Mouse (Mus musculus): ENCODE data around the gene Tigit.

Tigit gene

GRCm38 (mm10) chr16:43663978-43664579 lies at the start of gene Tigit:
Tigit (minus strand) TSS chr16:43664146.
- no peak for DNase-seq

DNA sequence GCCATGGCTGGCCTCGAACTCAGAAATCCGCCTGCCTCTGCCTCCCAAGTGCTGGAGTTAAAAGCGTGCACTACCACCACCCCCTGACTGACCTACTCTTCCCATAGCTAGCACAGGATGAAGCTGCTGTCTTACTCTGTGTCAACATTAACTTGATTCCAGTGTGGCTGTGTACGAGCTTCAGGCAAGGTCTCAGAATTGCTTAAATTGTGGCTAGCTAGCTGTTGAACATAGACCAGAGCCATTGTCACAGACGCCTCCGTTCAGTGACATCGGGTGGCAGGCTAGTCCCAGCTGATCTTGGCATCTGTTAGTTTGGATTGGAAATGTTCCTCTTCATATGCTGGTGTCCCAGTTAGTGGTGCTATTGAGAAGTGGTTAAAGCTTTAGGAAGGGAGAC lies 47.4 kb upstream of the Tigit start:
- DNase-seq = no peak

GRCm38 (mm10) chr16:43710651-43711050 lies 46.7 kb upstream of the Tigit start:
- DNase-seq = no peak

GRCm38 (mm10) chr16:43710134-43710475 lies 46.2 kb upstream of the Tigit start:
- DNase-seq = no peak

- DNase-seq = no peak
These were observed 45.6 kb upstream of the Tigit start for GRCm38 (mm10) chr16:43709432-43710133.

GRCm38 (mm10) chr16:43709062-43709413 lies 45.1 kb upstream of the Tigit start:
- DNase-seq = no peak

- no peak for DNase-seq
These were observed 44.6 kb upstream of the Tigit start for GRCm38 (mm10) chr16:43708335-43709061.

GRCm38 (mm10) chr16:43701765-43702504 lies 38.0 kb upstream of the Tigit start:
- no peak for DNase-seq

- no peak for DNase-seq
These were observed 36.6 kb upstream of the Tigit start for GRCm38 (mm10) chr16:43700575-43700974.

GRCm38 (mm10) chr16:43698735-43699649 lies 35.0 kb upstream of the Tigit start:
- DNase-seq = peak in 1 of 2 experiments; percentile 20

DNA sequence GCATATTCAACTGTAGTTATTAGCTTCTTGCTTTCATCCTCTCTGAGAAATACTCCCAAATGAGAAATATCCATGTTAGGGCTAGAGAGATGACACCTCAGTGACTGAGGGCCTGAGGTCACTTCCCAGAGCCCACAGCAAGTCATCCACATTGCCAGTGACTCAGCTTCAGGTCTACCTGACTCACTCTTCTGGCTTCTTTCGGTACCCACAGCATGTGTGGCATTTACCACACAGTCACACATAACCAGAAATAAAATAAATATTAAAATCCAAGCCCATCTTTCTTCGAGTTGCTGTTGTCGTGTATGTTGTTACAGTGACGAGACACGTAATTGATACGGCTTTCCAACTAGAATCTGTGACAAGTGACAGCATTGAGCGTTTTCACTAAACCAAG lies 33.8 kb upstream of the Tigit start:
- no peak for DNase-seq

- DNase-seq = no peak
These were observed 31.9 kb upstream of the Tigit start for GRCm38 (mm10) chr16:43695852-43696251.

- no peak for DNase-seq
These were observed 30.2 kb upstream of the Tigit start for GRCm38 (mm10) chr16:43694104-43694503.

DNA sequence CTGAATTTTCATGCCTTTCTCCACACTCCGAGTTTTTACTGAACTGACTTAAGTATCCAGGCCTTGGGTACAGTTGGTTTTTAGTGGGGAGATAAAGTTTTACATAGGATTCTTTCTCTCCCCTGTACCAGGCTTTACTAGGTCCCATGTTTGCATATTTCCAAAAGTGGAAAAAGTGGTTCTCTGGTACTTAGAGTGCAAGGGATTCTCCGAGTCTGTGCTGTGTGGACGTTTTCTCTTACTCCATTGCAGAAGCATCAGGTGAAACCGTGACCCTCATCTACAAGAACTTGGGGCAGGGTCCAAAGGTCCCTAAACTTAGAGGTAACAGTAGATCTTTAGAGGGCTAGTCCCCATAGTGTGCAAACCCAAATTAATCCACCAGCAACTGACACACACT lies 28.7 kb upstream of the Tigit start:
- no peak for DNase-seq

DNA sequence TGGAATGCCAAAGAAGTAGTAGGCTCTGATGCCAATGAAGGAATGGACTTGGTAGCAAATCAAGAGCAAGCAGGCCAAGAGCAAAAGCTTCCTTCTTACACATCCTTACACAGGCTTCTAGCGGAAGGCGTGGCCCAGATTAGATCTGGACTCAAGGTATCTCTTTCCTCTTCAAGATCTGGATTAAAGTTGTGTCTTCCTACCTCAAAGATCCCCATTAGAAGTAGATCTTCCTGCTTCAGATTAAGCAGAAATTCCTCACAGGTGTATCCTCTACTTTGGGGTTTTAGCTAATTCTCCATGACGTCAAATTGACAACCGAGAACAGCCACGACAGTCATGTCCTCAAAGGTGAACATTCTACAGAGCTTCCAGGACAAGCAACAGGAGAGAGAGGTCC lies 27.8 kb upstream of the Tigit start:
- DNase-seq = no peak

GRCm38 (mm10) chr16:43690912-43691311 lies 27.0 kb upstream of the Tigit start:
- DNase-seq = no peak

DNA sequence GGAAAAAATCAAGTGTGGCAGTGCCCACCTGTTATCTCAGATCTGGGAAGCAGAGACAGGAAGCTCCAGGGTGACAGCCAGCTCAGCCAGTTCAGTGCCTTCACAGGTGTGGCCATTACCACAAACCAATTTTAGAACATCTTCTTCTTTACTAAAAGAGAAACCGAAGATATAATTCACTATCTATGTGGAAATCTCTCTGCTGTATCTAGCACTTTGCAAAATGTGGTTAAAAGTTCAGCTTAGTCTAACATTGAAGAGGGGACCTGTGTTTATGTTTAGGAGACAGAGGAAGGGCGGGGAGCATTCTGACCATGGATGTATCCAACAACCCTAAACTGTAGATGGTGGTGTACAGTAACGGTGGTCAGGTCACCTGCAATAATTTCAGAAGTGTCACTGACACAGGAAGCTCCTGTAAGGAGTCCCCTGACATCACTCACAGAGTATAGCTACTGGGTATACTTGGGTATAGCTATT lies 26.3 kb upstream of the Tigit start:
- DNase-seq = no peak

DNA sequence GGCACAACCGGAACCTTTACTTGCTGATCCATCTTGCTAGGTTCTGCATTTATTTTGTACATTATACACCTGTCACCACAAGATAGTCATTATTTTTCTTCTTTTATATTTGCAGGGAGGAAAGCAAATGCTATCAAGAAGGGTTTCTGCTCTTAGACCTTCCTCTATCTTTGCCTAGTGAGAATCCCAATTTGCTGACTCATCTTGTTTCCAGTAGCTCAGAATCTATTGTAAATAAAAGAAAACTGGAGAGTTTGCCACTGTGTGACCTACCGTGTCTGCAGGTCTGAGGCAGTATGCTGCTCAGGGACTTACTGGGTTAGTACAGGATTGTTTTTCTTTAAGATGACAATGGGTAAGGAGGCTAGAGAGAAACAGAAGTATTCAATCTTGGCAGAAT lies 24.0 kb upstream of the Tigit start:
- no peak for DNase-seq

GRCm38 (mm10) chr16:43674400-43674799 lies 10.5 kb upstream of the Tigit start:
- no peak for DNase-seq

DNA sequence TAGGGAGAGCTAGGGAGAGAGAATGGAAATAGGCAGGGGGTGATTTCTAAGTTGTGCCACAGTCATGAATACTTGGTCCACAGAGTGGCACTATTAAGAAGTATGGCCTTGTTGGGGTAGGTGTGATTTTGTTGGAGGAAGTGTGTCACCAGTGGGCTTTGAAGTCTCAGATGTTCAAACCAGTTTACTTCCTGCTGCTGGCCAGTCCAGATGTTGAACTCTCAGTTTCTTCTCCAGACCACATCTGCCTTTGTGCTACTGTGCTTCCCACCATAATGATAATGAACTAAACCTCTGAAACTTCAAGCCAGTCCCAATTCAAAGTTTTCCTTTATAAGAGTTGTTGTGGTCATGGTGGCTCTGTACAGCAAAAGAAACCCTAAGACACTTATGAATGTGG lies 8.8 kb upstream of the Tigit start:
- DNase-seq = no peak

- DNase-seq = no peak
These were observed 8.0 kb upstream of the Tigit start for GRCm38 (mm10) chr16:43671972-43672371.

DNA sequence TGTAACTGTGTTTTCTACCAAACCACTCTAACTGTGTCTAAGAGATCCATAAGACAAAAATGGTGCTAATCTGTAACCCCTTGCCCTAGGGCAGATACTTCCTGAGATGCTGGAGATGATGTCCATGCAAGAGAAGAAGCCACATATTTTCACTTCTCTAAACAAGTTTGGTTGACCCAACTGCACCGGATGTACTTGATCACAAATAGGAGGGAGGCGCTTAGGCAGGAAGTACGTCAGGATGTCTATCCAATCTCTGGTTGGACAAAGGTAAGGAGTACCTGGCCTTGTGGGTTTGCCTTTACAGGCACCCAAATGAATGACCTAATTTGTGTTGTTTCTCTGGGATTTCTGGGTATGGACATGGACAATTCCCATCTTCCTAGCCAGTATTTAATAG lies 4.3 kb upstream of the Tigit start:
- DNase-seq = no peak
